Mouse (Mus musculus) common myeloid progenitor, adult 5-6 weeks (primary cell): ENCODE measurements around the gene Olfr103. TPM values are rescaled to one million over a fixed set of nuclear protein-coding genes. Genes with fewer than 3 reads are reported as not detected.

ENCODE experiments used
- ATAC-seq: replicated peaks from 2 replicates; pipeline ENCODE4 v1.8.0; 2016; ENCODE audit warnings: low read depth, mild to moderate bottlenecking, moderate TSS enrichment, inconsistent platforms; ENCODE audit not compliant: poor library complexity, severe bottlenecking
- total RNA-seq: library from RNA; stranded (forward); fragments of 200-1000, 187-1606 nt; gene quantifications from 2 replicates; pipeline ENCODE4 v1.2.3, GENCODE M21; 2017

Olfr103 gene
- total RNA-seq: not detected in 2 replicates

DNA sequence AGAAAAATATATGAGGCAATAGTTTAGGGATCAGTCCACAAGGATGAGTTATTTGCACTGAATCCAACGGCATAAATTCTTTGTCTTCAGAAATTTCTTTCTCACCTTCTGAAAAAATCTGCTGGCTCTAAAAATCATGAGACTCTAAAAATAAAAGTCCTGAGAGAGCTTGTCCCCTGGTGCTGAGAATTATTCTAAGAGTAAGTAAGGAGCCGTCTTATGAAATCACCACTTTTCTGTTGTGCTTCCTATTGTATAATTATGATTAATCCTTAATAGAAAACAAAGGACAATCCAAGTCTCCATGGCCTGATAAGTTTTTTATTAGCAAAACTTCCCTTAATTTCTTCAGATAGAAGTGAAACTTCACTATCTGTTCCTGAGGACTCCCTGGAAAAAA lies at the start of gene Olfr103:
Gene Olfr103, minus strand, starts transcription at position 101 of the 400 bp plus-strand sequence.
- ATAC-seq: no peak

- ATAC-seq: no peak
These were observed 39.2 kb upstream of the Olfr103 start, which contains the start of gene Olfr105-ps for GRCm38 (mm10) chr17:37378733-37379132. Gene Olfr105-ps, plus strand, starts transcription at chr17:37379033.

DNA sequence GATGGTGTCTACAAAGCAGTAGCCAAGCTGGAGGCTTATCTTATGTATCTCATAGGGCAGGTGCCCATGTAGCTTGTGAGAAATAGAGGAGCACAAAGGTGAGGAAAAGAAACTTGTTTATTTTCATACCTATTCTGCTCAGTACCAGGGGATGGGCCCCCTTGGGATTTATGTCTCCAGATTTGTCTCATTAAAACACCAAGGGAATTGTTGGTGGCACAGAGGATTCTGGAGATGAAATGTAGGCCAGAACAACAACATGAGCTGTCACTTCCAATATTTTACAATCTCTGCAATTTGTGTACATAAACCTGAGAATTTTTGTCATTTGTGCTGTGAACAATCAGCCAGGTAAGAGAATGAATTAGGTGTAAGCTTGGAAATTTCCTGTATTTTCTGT lies 19.8 kb upstream of the Olfr103 start, which contains the start of gene Olfr104-ps:
Gene Olfr104-ps, plus strand, starts transcription at position 301 of the 400 bp plus-strand sequence.
- ATAC-seq: no peak

- no peak for ATAC-seq
These were observed 22.5 kb downstream of the Olfr103 start, which contains the start of gene Olfr102 for GRCm38 (mm10) chr17:37316954-37317353. Gene Olfr102, minus strand, starts transcription at chr17:37317054.

DNA sequence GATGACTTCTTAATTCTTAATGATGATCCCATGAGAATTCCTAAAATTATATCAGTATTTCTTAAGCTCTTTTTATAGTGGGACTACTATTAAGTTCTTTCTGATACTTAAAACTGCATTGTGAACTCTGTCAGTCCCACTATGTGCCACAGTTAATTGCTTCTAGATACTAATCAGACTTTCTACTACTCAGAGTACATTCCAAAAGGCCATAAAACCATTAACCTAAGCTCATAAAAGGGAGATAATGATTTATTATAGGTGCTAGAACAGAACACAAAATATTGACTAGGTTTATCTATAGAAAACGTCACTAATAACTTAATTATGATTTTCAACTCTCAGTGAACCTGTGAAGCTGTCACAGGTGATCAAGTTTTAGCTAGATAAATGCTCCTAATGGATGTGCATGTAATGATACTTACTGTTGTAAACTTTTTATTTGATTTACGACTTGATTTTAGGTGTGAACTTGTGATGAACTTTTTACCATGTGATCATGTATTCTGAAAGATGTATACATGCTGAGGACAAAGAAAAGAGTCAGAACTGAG lies 29.3 kb downstream of the Olfr103 start:
- ATAC-seq: no peak

- no peak for ATAC-seq
These were observed 31.0 kb downstream of the Olfr103 start for GRCm38 (mm10) chr17:37308483-37308882.

DNA sequence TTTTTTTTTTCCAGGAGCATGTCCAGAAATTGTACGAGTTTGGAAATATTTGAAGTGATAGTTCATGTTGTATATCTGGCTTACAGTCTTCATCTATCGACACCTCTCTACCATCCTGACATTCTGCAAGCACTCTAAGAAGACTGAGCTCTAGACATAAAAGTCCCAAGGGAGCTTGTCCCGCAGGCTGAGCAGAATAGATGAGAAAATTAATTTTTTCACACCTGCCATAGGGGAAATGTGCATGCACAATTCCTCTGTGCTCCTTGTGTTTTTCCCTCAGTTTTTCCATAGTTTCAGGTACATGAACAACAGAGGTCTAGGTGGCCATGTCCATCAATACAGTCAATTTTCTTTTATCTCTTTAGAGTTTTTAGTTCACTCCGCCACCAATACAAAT lies 35.3 kb downstream of the Olfr103 start, which contains the start of gene Olfr101:
Gene Olfr101, minus strand, starts transcription at position 101 of the 400 bp plus-strand sequence.
- ATAC-seq: no peak

Other genes with a start within 250 kb of the Olfr103 start
- not detected in 2 replicates for gene Olfr91, start 241.4 kb downstream of the Olfr103 start, total RNA-seq
- gene Olfr92, start 219.6 kb downstream of the Olfr103 start, total RNA-seq: not detected in 2 replicates
- not detected in 2 replicates for gene Olfr93, start 178.2 kb downstream of the Olfr103 start, total RNA-seq
- gene Ubd, start 145.8 kb downstream of the Olfr103 start, total RNA-seq: 0.24 TPM in 1 of 2 replicates, not detected in the other
- gene Olfr94, start 138.7 kb downstream of the Olfr103 start, total RNA-seq: not detected in 2 replicates
- gene Olfr95, start 126.6 kb downstream of the Olfr103 start, total RNA-seq: not detected in 2 replicates
- not detected in 2 replicates for gene Olfr96, start 119.6 kb downstream of the Olfr103 start, total RNA-seq
- gene Olfr97, start 102.4 kb downstream of the Olfr103 start, total RNA-seq: not detected in 2 replicates
- gene Olfr98, start 75.9 kb downstream of the Olfr103 start, total RNA-seq: not detected in 2 replicates
- 20.5 and 23.4 TPM in 2 replicates for gene H2-M3, start 69.5 kb downstream of the Olfr103 start, total RNA-seq
- 1.8 TPM in 1 of 2 replicates, not detected in the other for gene Olfr99, start 56.2 kb downstream of the Olfr103 start, total RNA-seq
- not detected in 2 replicates for gene Olfr101, start 35.4 kb downstream of the Olfr103 start, total RNA-seq
- not detected in 2 replicates for gene Olfr102, start 22.6 kb downstream of the Olfr103 start, total RNA-seq
- not detected in 2 replicates for gene Olfr104-ps, start 19.9 kb upstream of the Olfr103 start, total RNA-seq
- not detected in 2 replicates for gene Olfr105-ps, start 39.3 kb upstream of the Olfr103 start, total RNA-seq
- gene Olfr106-ps, start 50.7 kb upstream of the Olfr103 start, total RNA-seq: not detected in 2 replicates
- gene Olfr107, start 59.5 kb upstream of the Olfr103 start, total RNA-seq: not detected in 2 replicates
- gene Olfr108, start 105.8 kb upstream of the Olfr103 start, total RNA-seq: not detected in 2 replicates
- not detected in 2 replicates for gene Olfr109, start 119.2 kb upstream of the Olfr103 start, total RNA-seq
- not detected in 2 replicates for gene H2-M2, start 143.9 kb upstream of the Olfr103 start, total RNA-seq
- gene Olfr110, start 152.8 kb upstream of the Olfr103 start, total RNA-seq: not detected in 2 replicates
- not detected in 2 replicates for gene Olfr111, start 168.3 kb upstream of the Olfr103 start, total RNA-seq
- gene Olfr112, start 229.8 kb upstream of the Olfr103 start, total RNA-seq: not detected in 2 replicates
- not detected in 2 replicates for gene Olfr113, start 238.0 kb upstream of the Olfr103 start, total RNA-seq